Mouse (Mus musculus): ENCODE measurements around the gene Zfp639. TPM values are rescaled to one million over a fixed set of nuclear protein-coding genes. Genes with fewer than 3 reads are reported as not detected.
A peak's percentile ranks its signal among the peaks of the same experiment; 100 is the strongest.

The Zfp639 gene
- total and polyA plus RNA-seq, 3 experiments, result 34.1 to 302 (median 35.4) TPM

GRCm38 (mm10) chr3:32509496-32510374 lies at the start of gene Zfp639 (continued):
- TF ChIP-seq ETS1 (IDR thresholded peaks at IDR 0.05; ENCODE audit: low read depth, low read length) (no peak), E2F4 (IDR thresholded peaks at IDR 0.05; ENCODE audit: borderline replicate concordance, low read depth, low read length) (no peak), SIN3A (IDR thresholded peaks at IDR 0.05; ENCODE audit: low read length) (peak; percentile 63), MYC (IDR thresholded peaks at IDR 0.05; ENCODE audit: low read depth, low read length) (peak; percentile 72; the same call in 1 of the 2 replicates), KAT2A (conservative IDR thresholded peaks at IDR 0.05; ENCODE audit: low read depth, low read length) (no peak)

- H3K9ac ChIP-seq (ENCODE audit: control insufficient read depth, low read depth, low read length, poor library complexity, severe bottlenecking), result no peak overlapping the region
- H3K9me3 ChIP-seq (replicated peaks; ENCODE audit: insufficient read depth, low read length), result no peaks in the 10 kb centered on the region
- DNase-seq (ENCODE audit: low read depth, low spot score), result no peak
- TF ChIP-seq GATA1 (IDR thresholded peaks at IDR 0.05; ENCODE audit: low read depth, low read length), result no peak
- no peak for TF ChIP-seq TAL1 (IDR thresholded peaks at IDR 0.05; ENCODE audit: low read length)
- no peak for TF ChIP-seq JUND (IDR thresholded peaks at IDR 0.05; ENCODE audit: low read depth, low read length)
- TF ChIP-seq POLR2A (IDR thresholded peaks at IDR 0.05; ENCODE audit: control insufficient read depth in 1 of 2, insufficient read depth in 1 of 2, low read depth in 1 of 2, low read length in 2 of 2, poor library complexity in 1 of 2), result no peak
- H3K36me3 ChIP-seq (ENCODE audit: control insufficient read depth in 1 of 2, insufficient read depth in 2 of 2, low read length in 2 of 2), result no peaks in the 10 kb centered on the region
- no peak overlapping the region for H3K27ac ChIP-seq (ENCODE audit: control insufficient read depth, low read depth, low read length)
- no peaks in the 10 kb centered on the region for H3K27me3 ChIP-seq (ENCODE audit: control insufficient read depth in 1 of 2, insufficient read depth in 2 of 2, low read length in 2 of 2)
- no peak overlapping the region for H3K4me3 ChIP-seq (ENCODE audit: control insufficient read depth in 1 of 2, insufficient read depth in 1 of 2, low read depth in 2 of 2, low read length in 2 of 2)
- H3K4me1 ChIP-seq (ENCODE audit: control insufficient read depth in 1 of 2, insufficient read depth in 2 of 2, low read length in 2 of 2), result no peaks in the 10 kb centered on the region
- no peaks in the 10 kb centered on the region for H3K79me2 ChIP-seq (ENCODE audit: control insufficient read depth, insufficient read depth, low read length, poor library complexity)
Observed at GRCm38 (mm10) chr3:32467321-32467720, 42.7 kb upstream of the Zfp639 start.

- no peak overlapping the region for H3K9ac ChIP-seq (ENCODE audit: control insufficient read depth, low read depth, low read length, poor library complexity, severe bottlenecking)
- H3K27ac ChIP-seq (ENCODE audit: control insufficient read depth, low read depth, low read length), result no peak overlapping the region
- no peaks in the 10 kb centered on the region for H3K27me3 ChIP-seq (ENCODE audit: control insufficient read depth in 1 of 2, insufficient read depth in 2 of 2, low read length in 2 of 2)
- H3K4me1 ChIP-seq (ENCODE audit: control insufficient read depth in 1 of 2, insufficient read depth in 2 of 2, low read length in 2 of 2), result no peaks in the 10 kb centered on the region
- TF ChIP-seq POLR2AphosphoS2 (IDR thresholded peaks at IDR 0.05; ENCODE audit: low read length) (no peak), ZNF384 (IDR thresholded peaks at IDR 0.05; ENCODE audit: low read depth, low read length) (no peak)
- no peaks in the 10 kb centered on the region for H3K36me3 ChIP-seq (ENCODE audit: control insufficient read depth in 1 of 2, insufficient read depth in 2 of 2, low read length in 2 of 2)
- no peak overlapping the region for H3K4me3 ChIP-seq (ENCODE audit: control insufficient read depth in 1 of 2, insufficient read depth in 1 of 2, low read depth in 2 of 2, low read length in 2 of 2)
- no peak for DNase-seq (ENCODE audit: low read depth, low spot score)
- no peaks in the 10 kb centered on the region for H3K79me2 ChIP-seq (ENCODE audit: control insufficient read depth, insufficient read depth, low read length, poor library complexity)
- H3K9me3 ChIP-seq (replicated peaks; ENCODE audit: insufficient read depth, low read length), result no peaks in the 10 kb centered on the region
Observed at GRCm38 (mm10) chr3:32468411-32468810, 41.6 kb upstream of the Zfp639 start.

- H3K4me3 ChIP-seq (ENCODE audit: control insufficient read depth in 1 of 2, insufficient read depth in 1 of 2, low read depth in 2 of 2, low read length in 2 of 2), result no peak overlapping the region
- H3K9me3 ChIP-seq (replicated peaks; ENCODE audit: insufficient read depth, low read length), result no peaks in the 10 kb centered on the region
- H3K79me2 ChIP-seq (ENCODE audit: control insufficient read depth, insufficient read depth, low read length, poor library complexity), result no peaks in the 10 kb centered on the region
- H3K4me1 ChIP-seq (ENCODE audit: control insufficient read depth in 1 of 2, insufficient read depth in 2 of 2, low read length in 2 of 2), result no peaks in the 10 kb centered on the region
- no peak for TF ChIP-seq JUND (IDR thresholded peaks at IDR 0.05; ENCODE audit: low read depth, low read length)
- TF ChIP-seq E2F4 (IDR thresholded peaks at IDR 0.05; ENCODE audit: borderline replicate concordance, low read depth, low read length), result no peak
- DNase-seq (ENCODE audit: low read depth, low spot score), result no peak
- H3K36me3 ChIP-seq (ENCODE audit: control insufficient read depth in 1 of 2, insufficient read depth in 2 of 2, low read length in 2 of 2), result no peaks in the 10 kb centered on the region
- no peaks in the 10 kb centered on the region for H3K27me3 ChIP-seq (ENCODE audit: control insufficient read depth in 1 of 2, insufficient read depth in 2 of 2, low read length in 2 of 2)
- no peak overlapping the region for H3K9ac ChIP-seq (ENCODE audit: control insufficient read depth, low read depth, low read length, poor library complexity, severe bottlenecking)
- H3K27ac ChIP-seq (ENCODE audit: control insufficient read depth, low read depth, low read length), result no peak overlapping the region
Observed at GRCm38 (mm10) chr3:32470449-32470848, 39.6 kb upstream of the Zfp639 start.
